Mouse (Mus musculus): ENCODE measurements around the gene Pip5k1b.
"Not testable (repeated sequence)": the region's sequence is repeated elsewhere in the genome, so short reads cannot be mapped to it uniquely, and the experiment has no call there.

The Pip5k1b gene

DNA sequence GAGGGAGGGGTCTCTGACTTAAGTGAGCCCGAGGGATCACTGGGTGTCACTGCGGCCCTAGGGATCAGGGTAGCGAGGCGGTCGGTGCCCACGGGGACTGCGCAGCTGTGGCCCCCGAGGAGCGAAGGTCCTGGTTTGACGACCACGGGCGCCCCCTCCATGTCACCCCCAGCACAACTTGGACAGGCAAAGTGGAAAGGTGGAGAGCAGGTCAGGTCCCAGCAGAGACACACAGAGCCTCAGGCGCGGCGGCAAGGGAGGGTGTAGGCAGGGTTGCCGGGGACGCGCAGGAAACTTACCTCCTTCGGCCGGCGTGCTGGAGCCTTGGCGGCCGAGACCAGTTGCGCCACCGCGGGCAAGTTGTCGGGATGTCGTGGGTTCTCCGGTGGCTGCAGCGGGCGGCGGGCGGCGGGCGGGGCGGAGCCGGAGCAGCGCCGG is at the start of gene Pip5k1b:
Gene Pip5k1b, minus strand, starts transcription at position 407 of the 438 bp plus-strand sequence.
- DNase-seq (ENCODE audit: low read depth, low spot score): no peak

DNA sequence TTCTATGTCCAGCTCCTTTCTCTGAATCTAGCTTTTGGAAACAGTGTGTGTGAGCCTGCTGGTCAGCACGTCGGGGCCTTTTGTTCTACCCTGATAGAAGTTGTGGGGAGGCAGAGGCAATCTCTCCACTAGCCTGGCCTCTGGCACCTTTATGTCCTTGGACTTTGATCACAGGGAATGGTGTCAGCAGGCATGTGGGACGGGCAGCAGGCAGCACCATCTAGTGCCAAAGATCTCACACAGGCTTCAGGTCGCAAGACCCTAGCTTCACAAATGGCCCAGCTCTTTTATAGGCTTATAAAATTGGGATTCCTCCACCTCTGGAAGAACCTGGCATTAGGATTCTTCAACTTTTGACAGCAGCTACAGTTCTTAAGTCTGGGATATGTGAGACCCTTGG is 48.4 kb upstream of the Pip5k1b start:
- no peak for DNase-seq (ENCODE audit: low read depth, low spot score)

DNA sequence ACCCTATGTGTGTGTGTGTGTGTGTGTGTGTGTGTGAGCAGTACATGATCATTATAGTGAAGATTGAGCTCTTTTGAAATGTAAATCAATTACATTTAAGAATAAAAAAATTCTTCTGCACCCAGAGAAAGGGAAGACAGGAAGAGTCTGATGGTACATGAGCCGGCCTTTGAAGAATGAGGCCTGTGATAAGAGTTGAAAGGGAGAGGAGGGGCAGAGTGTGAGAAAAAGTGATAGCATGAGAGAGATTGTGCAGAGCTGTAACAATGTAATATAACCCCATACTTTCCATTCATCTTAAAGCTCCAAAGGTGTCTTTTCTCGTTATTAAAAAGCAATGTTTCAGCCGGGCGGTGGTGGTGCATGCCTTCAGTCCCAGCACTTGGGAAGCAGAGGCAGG is 47.8 kb upstream of the Pip5k1b start:
- no peak for DNase-seq (ENCODE audit: low read depth, low spot score)

DNA sequence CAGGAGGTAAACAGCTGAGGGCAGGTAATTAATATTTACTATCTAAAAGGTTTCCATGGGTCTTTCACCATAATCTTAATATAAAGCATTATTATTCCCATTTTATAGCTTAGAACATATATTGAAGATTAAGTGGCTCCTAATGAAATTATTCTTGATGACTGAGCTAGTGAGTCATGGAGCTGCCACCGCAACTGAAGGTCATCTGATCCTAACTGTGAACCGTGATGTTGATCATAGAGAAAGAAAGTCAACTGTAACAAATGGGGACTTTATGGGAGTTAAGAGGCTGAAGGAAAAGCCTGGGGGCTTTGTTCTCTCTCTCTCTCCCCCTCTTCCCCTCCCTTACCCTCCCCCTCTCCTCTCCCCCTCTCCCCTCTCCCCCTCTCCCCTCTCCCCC is 31.1 kb upstream of the Pip5k1b start:
- DNase-seq (ENCODE audit: low read depth, low spot score): no peak

GRCm38 (mm10) chr19:24585171-24585570 is 29.5 kb upstream of the Pip5k1b start:
- DNase-seq (ENCODE audit: low read depth, low spot score): no peak

- no peak for DNase-seq (ENCODE audit: low read depth, low spot score)
Measured at GRCm38 (mm10) chr19:24583956-24584355, 28.3 kb upstream of the Pip5k1b start.

GRCm38 (mm10) chr19:24576125-24576524 is 20.5 kb upstream of the Pip5k1b start:
- no peak for DNase-seq (ENCODE audit: low read depth, low spot score)

DNA sequence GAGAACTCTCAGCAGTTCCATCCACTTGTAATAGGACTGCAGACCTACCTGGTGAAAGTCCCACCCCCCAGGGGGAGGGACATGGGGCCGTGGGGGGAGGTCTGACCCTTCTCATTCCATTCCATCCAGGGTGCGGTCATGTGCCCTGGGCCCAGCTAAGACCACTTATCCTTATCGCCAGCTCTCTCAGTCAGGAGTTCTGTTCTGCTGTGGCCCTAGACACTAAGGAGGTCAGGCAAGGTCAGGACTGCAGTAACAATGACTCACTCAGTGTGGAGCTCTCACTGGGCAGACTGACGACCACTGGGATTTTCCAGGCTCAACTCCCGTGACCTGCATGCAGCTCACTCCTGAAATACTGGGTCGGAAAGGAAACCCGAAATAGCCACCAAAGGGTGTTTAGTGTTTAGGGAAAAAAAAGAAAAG is 16.1 kb upstream of the Pip5k1b start:
- DNase-seq (ENCODE audit: low read depth, low spot score): no peak

DNA sequence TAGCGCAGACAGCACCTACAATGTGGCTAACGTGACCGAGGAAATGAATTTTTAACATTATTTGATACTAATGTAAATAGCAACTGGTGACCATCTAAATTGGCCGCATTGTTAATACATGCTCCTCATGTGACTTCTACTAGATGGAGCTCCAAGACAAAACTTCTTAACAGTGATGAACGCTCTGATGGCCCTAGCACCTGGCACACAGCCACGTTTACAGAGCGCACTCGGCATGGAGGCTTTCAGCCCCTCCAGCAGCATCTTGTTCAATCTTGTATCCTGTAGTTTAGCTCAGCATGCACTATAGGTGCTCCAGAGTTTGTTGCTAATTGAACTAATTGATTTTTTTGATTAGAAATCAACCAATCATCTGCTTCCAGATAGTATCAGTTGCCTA is 15.3 kb upstream of the Pip5k1b start:
- no peak for DNase-seq (ENCODE audit: low read depth, low spot score)

DNA sequence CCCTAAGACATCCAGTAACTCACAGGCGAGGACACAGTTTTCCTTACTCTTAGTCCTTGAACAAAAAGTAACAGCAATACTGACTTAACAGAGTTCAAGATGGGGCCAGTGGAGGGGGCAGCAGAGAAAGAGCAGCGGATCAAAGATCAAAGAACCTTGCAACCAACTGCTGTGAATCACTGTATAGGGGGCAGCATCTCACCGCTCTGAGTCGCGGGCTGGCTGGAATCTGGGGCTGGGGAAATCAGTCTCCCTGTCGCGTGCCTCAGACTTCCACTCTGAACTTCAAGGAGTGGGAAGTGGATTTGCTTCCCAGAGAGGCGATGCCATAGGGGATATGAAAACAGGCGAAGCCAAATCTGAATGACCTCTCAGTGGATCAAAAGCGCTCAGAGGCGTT is 1.8 kb upstream of the Pip5k1b start:
- DNase-seq (ENCODE audit: low read depth, low spot score): no peak

- no peak for DNase-seq (ENCODE audit: low read depth, low spot score)
Measured at GRCm38 (mm10) chr19:24556585-24556966, 904 bp upstream of the Pip5k1b start.

- peak; percentile 23 for DNase-seq (ENCODE audit: low read depth, low spot score)
Measured at GRCm38 (mm10) chr19:24555904-24556584, 372 bp upstream of the Pip5k1b start.

DNA sequence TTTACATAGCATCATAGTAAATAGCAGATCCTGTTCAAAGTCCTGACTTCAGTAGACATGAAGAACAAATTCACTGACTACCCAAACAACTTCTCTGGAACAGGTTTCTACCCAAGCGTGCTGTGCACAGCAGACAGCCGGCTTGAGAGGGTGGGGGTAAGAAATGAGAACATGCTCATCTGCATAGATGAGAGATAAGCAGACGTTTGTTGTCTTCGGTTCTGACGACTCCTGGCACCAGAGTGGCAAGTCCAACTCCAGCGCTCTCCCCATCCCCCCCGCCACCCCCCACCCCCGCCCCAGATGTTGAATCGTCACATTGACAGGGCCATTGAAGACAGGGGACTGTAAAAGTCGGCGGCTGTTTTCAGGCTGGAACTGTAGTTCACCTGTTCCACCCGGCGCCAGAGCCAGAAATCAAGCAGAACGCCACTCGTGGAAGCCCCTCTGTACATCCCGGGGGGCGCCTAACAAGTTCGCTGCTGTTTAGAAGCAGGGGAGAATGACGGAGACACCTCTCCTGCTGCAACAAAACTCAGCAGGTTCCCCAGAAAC is 684 bp downstream of the Pip5k1b start:
- no peak for DNase-seq (ENCODE audit: low read depth, low spot score)

GRCm38 (mm10) chr19:24554425-24554824 is 1.2 kb downstream of the Pip5k1b start:
- DNase-seq (ENCODE audit: low read depth, low spot score): no peak

DNA sequence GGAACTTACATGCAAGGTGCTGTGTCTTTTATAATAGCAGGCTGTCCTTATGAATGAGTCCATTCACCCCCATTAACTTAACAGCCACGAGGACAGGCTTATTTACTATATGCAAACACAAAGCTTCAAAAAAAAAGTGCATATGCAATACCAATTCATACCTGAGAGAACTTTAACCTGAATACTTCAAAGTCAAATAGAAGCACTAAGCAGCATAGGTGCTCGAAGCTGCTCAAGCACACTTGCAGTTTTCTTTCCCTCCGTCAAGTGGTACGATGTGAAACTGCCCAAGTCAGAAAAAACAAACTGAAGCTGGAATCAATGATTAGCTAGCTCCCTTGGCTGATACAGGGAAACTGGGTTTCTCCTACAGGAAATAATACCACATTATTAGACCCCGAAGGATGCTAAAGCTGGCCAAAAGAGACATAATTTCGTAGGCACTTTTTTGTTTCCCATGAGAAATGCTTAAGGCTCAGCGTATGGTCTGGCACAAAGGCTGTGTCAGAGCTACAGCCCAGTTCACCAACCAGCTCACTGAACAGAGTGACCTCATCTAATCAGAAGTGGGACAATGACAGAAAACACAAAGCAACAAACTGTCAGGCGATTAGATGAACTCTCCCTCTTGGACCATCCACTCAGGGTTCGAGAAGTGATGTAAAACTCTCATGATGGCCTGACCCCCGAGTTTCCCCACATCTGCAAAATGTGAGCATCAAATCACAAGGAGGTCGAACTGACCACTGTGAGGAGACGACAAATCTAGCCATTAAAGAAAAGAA is 2.2 kb downstream of the Pip5k1b start:
- no peak for DNase-seq (ENCODE audit: low read depth, low spot score)

- not testable (repeated sequence) for DNase-seq (ENCODE audit: low read depth, low spot score)
Measured at GRCm38 (mm10) chr19:24552641-24553040, 3.0 kb downstream of the Pip5k1b start.

DNA sequence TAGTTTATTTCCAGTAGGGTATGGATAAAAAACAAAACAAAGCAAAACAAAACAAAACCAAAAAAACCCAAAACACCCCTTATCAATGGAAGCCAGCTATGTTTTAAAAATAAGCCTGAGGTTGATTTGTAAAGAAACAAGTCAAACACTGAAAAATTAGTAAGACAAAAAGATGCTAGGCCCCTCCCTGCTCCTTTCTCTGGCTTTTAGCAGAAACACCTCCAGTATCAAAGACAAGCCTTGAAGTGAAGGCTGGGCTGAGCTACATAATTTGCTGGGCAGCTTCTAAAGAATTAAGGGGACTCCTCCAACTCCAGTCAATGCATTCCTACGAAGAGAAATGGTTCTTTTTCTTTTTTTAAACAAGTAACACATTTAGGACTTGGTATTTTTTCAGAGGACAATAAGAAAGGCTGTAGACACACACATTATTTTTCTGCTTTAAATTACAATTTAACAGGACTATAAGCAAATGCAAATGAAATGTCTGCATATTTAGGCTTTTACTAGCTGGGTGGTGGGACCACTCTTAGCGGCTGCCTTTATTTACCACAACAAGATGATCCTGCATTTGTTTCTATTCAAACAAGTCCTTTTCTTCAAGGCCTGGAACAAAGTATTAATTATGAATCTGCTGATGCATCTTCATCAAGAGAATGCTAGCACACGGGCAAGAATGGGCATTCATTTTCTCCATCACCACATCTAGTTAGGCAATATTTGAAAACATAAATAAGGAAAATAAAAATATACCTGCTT is 4.3 kb downstream of the Pip5k1b start:
- DNase-seq (ENCODE audit: low read depth, low spot score): no peak

DNA sequence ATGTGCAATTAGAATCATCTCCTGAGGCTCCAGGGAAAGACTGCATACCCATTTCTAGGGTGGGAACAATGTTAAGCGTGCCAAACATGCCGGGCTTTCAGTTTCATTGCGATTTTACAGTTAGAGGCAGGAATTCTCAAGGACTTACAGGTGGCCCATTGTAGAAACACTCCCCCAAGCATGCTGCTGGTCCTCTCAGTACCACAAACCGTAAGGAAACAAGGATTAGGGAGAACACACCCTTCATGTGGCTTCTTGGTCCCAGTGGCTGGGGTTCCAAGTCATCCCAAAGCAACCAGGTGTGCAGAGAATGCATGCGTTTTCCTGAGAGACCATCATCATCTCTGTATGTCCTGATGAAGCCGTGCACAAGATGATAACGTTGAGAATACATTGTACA is 4.9 kb downstream of the Pip5k1b start:
- DNase-seq (ENCODE audit: low read depth, low spot score): no peak

- DNase-seq (ENCODE audit: low read depth, low spot score): no peak
Measured at GRCm38 (mm10) chr19:24550016-24550415, 5.7 kb downstream of the Pip5k1b start.

GRCm38 (mm10) chr19:24548337-24548736 is 7.3 kb downstream of the Pip5k1b start:
- no peak for DNase-seq (ENCODE audit: low read depth, low spot score)

DNA sequence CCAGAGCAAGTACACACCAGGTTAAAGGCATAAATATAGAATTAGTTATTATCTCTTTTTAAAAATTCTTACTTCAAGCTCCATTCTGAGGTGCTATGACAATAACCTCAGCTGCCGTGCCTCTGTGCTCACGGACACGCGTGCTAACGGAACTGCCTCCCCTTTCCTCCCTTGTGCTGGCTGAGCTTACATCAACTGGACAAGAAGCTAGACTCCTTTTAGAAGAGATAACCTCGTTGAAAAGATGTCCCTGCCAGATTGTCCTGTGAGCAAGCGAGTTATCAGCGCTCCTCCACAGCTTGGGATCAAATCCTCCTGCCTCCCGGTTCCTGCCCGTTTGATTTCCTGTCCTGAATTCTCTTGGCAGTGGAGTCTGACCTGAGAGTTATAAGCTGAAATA is 9.5 kb downstream of the Pip5k1b start:
- DNase-seq (ENCODE audit: low read depth, low spot score): no peak

Measured in retina, adult 2 months (tissue).